Mouse (Mus musculus): ENCODE data around the gene Irx3.

Gene Irx3

GRCm38 (mm10) chr8:91801839-91802238 lies at the start of gene Irx3:
Gene Irx3 (minus strand): TSS chr8:91802067.
- DNase-seq (ENCODE audit: low read depth, low spot score), result peak; percentile 80

- no peak for DNase-seq (ENCODE audit: low read depth, low spot score)
Measured at GRCm38 (mm10) chr8:91851359-91851758, 49.5 kb upstream of the Irx3 start.

- DNase-seq (ENCODE audit: low read depth, low spot score), result no peak
Measured at GRCm38 (mm10) chr8:91849984-91850383, 48.1 kb upstream of the Irx3 start.

DNA sequence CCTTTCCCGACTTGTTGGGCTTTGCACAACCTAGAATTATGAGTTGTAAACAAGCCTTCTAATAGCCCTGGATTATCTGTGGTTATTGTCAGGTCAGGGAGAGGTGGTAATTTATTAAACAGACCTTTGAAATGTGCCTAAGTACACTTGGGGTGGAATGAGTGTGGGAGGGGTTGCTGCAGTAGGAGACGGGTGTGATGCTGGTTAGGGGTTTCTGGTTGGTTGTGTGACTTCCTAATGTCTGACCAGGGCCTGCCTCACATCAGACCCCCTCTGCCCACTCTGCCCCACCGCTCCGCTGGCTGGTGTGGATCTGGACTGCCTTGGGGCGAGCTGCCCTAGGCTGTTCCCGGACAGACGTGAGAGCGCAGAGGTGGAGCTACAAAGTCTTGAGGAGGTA lies 47.7 kb upstream of the Irx3 start:
- DNase-seq (ENCODE audit: low read depth, low spot score), result no peak

GRCm38 (mm10) chr8:91845641-91846040 lies 43.8 kb upstream of the Irx3 start:
- no peak for DNase-seq (ENCODE audit: low read depth, low spot score)

DNA sequence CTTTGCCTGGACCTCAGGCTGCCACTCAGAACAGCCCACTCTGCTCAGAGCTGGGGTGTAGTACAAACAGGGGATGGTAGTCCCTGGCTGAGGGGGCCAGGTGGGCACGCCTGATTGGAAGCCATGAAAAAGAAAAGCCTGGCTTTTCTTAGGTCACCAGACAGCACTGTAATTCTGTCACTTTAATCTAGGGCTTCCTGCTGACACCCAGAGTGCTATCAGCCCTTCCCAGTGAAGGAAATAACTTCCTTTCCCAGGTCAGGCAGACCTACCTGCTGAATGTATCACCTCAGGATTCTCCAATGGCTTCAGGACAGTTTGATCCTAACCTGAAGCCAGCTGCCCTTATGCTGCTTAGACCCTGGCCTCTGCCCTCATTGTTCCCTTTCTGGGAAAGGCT lies 35.3 kb upstream of the Irx3 start:
- DNase-seq (ENCODE audit: low read depth, low spot score), result no peak

DNA sequence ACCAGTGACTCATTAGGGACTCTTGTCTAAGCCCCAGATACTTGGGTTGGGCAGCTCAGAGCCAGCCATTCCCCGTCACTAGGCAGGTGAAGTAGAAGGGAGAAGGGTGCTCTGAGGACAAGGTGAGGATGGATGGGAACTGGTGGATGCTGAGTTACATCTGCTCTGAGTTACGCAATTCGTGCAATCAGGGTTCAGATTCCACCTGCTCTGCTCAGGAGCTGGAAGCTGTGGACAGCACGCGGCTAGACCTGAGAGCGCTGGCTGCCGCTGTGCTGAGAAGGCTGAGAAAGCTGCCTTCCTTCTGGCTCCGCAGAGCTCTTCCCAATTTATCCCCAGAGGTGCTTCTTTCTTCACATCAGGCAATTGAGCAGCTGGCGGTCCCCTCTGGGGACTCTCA lies 34.8 kb upstream of the Irx3 start:
- no peak for DNase-seq (ENCODE audit: low read depth, low spot score)

DNA sequence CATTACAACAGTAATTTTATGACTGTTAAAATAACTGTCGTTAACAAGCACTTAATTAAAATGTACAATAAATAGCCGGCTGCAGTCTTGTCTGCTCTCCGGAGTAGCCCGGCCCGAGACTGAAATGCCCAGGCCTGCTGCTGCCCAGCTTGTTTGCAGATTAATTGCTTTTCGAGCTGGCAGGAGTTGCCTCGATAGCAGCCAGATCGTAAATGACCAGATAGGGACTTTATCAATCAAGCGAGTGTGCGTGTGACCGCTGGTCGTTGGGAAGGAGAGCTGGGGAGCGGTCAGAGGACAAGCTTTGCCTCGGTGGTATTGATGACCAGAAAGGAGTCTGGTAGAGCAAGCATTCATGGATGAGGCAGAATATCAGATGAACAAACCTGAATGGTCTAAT lies 25.8 kb upstream of the Irx3 start:
- no peak for DNase-seq (ENCODE audit: low read depth, low spot score)

DNA sequence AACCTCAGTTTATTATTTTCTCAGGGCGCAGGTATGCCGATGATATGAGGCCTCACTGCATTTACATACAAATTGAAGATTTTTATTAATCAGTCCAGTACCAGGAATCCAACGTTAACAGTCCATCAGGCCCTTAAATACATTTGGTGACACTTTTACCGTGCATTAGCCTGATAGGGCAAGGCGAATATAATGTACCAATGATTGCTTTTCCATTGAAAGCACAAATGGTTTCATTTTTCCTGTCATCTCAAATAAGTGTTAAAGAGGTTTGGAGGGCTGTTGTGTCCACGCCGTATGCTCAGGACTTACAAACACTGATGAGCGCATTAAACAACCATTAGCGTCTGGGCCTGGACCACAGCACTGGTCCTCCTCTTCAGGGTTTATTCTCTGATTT lies 25.3 kb upstream of the Irx3 start:
- no peak for DNase-seq (ENCODE audit: low read depth, low spot score)

DNA sequence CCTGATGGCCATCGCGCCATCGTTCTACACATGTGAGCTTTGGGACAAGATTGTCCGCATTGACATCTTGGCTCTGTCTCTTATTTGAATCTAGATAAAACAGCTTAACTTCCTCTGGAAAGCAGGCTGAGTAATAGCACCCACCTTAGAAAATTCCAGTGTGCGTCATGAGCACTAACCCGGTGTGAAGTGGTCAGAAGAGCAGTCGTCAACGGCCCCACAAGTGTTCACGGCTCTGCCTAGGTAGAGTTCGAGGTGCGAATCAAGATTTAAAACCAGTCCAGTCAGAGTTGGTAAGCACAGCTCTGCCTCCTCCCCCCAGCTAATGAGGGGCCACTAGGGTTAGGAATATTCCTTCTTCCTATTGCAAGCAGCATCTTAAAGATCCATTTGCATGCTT lies 21.5 kb upstream of the Irx3 start:
- DNase-seq (ENCODE audit: low read depth, low spot score), result no peak

DNA sequence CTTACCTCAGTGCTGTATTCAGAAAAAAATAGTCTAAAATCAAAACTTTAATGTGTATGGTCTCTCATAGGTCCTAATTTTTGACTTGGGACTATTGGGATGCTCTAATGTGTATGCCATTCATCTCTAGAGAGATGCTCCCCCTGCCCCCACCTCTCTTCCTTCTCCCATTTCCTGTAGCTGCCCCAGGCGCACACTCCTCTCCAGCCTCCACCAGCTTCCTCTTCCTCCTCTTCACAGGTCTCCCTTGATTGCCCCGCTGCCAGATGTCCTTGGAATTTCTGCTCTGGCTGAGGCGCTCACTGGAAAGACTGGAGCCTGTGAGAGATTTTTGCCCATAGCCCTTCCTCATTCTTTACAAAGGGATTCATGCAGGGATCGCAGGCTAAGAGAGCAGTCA lies 20.9 kb upstream of the Irx3 start:
- DNase-seq (ENCODE audit: low read depth, low spot score), result no peak

GRCm38 (mm10) chr8:91821976-91822375 lies 20.1 kb upstream of the Irx3 start:
- no peak for DNase-seq (ENCODE audit: low read depth, low spot score)

DNA sequence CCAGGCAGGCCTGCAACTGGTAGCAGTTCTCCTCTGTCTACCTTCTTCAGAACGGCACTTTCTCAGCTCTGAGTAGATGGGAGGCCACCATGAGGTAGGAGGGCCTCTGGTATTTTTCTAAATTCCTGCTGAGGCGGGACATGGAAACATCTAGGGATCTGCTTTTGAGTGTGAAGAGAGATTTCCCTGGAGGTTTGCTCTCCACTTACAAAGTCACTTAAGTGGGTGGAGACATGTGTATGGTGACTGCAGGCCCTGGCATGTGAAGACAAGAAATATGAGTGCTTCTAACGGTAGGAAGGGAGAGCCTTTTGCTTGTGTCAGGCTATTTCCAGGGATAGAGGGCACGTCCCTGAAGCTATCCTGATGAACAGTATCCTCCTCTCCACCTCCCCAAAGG lies 17.9 kb upstream of the Irx3 start:
- no peak for DNase-seq (ENCODE audit: low read depth, low spot score)

DNA sequence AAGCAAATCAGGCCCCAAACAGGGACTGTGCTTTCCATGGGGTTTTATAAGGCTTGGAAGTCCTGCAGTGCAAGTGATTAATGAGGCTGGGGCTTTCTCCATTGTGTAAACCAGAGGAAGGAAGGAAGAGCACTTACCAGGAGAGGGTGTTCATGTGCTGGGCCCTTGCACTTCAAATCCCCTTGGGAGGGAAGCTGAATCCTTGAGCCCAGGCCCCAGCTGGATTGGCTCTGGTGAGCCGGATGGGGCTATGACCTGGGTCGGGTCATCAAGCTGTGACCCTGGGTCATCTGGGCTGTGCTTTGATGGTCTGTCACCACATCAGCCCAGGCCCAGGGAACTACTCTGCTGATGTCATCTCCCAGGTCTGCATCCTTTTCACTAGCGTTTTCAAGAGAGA lies 16.9 kb upstream of the Irx3 start:
- DNase-seq (ENCODE audit: low read depth, low spot score), result no peak

DNA sequence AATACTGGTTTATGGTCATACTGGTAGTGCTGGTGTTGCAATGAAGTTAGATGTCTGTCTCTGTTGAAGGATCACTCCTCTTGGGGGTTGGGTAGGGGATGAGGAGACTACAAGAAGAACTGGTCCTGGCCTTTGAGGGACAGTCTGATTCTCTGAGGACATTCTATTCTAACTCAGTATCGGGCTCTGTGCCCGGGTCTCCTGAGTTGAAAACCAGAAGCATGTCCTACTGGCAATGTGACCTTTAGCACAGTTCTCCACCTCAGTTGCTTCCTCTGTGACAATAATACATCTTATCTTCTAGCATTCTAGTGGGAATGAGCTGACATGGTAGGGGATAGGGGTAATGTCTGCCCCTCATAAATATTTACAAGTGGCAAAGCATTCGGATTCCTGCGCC lies 12.2 kb upstream of the Irx3 start:
- DNase-seq (ENCODE audit: low read depth, low spot score), result no peak

DNA sequence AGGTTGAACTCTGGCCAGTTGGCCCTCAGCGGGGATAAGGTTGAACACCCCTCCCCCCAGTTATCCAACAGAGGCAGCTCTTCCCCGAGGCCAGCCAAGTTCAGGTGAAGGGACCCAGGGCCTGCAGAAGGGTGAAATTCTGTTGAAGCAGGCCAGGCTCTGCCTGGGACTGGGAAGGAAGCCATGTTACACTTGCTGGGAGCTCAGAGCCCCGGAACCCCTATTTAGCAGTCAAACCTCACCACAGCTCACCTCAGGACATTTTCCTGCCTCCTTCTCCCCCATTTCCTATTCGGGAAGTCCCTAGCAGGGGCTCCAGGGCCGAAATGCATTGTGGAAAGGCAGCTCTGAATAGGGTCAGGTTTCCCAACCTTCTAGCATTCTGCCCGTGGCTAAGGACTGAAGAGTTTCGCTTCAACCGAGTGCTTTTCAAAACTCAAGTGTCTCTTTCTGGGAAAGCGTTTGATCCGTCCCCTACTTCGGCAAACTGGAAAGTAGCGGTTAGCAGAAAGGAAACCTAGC lies 4.9 kb upstream of the Irx3 start:
- DNase-seq (ENCODE audit: low read depth, low spot score), result no peak

- no peak for DNase-seq (ENCODE audit: low read depth, low spot score)
Measured at GRCm38 (mm10) chr8:91806084-91806719, 4.3 kb upstream of the Irx3 start.

DNA sequence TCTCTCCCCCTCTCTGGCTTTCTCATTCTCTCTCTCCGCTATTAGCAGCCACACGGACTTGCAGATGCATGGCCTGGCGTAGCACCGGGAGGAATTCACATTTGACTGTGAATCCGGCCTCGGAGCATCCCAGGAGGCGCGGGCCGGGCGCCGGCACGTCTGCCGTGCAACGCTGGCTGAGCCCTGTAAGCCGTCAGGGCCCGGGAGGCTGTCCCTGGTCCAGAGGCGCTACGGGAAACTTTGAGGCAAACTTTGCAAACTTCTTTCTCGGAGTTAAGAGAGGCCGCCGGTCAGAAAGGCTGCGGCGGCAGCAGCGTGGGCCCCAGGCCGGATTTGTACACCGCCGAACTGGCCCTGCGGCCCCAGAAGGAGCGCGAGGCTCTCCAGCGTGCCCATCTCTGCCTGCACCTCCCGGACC lies 3.4 kb upstream of the Irx3 start:
- DNase-seq (ENCODE audit: low read depth, low spot score), result no peak

GRCm38 (mm10) chr8:91804403-91805253 lies 2.8 kb upstream of the Irx3 start:
- DNase-seq (ENCODE audit: low read depth, low spot score), result no peak

GRCm38 (mm10) chr8:91803515-91804402 lies 1.9 kb upstream of the Irx3 start:
- DNase-seq (ENCODE audit: low read depth, low spot score), result no peak

DNA sequence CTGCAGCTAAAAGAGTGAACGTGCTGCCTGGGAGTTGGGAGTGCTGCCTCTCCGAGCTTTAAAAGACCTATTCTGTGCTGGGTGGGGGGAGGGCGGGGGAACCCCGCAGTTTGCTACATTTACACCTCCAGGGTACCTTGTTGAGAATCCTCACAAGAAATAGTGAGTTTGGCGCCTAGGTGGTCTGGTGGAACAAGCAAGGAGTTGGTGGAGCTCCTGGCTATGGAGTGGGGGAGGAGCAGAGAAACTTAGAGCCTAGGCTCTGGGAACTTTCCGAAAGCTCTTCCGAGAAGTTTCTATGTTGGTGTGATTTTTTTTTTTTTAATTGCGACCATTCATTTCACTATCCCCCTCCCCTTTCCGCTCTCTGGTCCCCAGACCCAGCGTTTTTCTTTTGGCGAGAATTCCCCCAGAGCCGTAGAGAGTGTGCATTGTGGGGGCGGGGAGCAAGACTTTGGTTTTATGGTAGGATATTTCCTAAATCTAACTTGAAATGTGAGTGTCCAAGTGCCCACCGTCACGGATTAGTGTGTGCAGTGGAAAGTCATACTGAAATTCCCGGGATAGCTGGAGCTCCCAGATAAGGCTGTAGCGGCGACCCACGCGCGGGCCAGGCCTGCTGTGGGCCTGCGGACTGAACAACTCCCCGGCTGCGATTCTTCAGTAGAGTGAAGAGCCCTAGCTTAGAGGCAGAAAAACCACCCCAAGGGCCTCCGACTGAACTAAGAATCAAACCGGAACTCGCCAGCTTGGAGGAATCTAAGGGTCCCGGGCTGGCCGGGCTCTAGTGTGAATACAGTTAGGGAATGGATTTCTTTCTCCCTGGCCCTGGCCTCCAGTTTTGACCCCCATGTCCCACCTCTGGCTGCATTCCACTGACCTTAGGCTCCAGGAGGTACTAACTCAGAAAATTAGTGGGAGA lies 795 bp upstream of the Irx3 start:
- no peak for DNase-seq (ENCODE audit: low read depth, low spot score)
